Mouse (Mus musculus) liver, postnatal 0 days (tissue): ENCODE results near the gene Epop.

Source experiments
- CTCF ChIP-seq: sonication (generic); IDR thresholded peaks from 2 replicates; pipeline ENCODE4 v1.5.1; 2016; ENCODE audit warnings: antibody characterized with exemption, low read depth
- EP300 ChIP-seq: IDR thresholded peaks from 2 replicates; pipeline ENCODE4 v1.6.1; 2016; ENCODE audit warnings: antibody characterized with exemption, low read depth, mild to moderate bottlenecking

GRCm38 (mm10) chr11:97591910-97592309 lies 37.6 kb downstream of the Epop start:
- TF ChIP-seq CTCF (no peak), EP300 (no peak)
